Comparison of ENCODE assay signal across 9 mouse cellular contexts in the genomic region with DNA sequence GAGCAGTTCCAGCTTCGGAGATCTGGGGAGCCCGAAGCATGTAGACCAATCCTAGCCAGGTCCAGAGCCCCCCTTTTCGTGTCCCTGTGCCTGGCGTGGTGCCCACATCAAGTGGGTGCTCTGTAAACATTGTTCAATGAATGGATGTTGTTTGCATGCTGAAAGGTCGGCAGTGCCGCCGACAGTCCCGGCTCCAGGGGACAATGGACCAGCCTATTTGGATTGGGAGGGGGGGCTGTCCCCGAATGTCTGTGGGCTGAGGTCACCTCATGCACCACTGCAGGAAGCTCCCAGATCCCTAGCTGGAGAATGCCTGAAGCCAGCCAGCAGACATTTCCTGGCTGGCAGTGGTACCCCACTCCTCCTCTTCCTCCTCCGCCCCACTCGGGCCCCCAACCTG. TPM values are rescaled to one million over a fixed set of nuclear protein-coding genes. Genes with fewer than 3 reads are reported as not detected.
DNase-seq lines count a peak whose midpoint lies in the region.
"Had no signal": no experiment of that assay in that cellular context is flagged by ENCODE, and none has a peak within 500 bp of the region (broad histone marks: within the 10 kb centered on the region; RNA-seq: fewer than 3 reads in every experiment).

No protein-coding gene starts in this region.

- H3K36me3 ChIP-seq in heart, embryonic 10.5 days = no peaks in the 10 kb centered on the region

- H3K27ac ChIP-seq in heart, embryonic 10.5 days = peak overlapping the region; percentile 75

- DNase-seq in layer of hippocampus, adult 8-10 months (ENCODE audit: low spot score in 2 of 2) = peak; percentile 19 to 42
- no peak for DNase-seq in layer of hippocampus, postnatal 25 days (ENCODE audit: extremely low spot score in 1 of 2, low spot score in 1 of 2)
- no peak for DNase-seq in heart, embryonic 10.5 days (ENCODE audit: low spot score)
- DNase-seq in kidney, adult 18-20 months = peak; percentile 13
- DNase-seq in lung, postnatal 10 days = peak; percentile 92
- no peak for DNase-seq in spleen, adult 18-20 months
- DNase-seq in right cerebral cortex, postnatal 10 days (ENCODE audit: low spot score in 2 of 2) = no peak
- DNase-seq in adrenal gland, postnatal 4 days (ENCODE audit: low spot score in 2 of 2) = no peak

- no peak overlapping the region for H3K4me3 ChIP-seq in heart, embryonic 10.5 days

- peaks cover 28% of the 10 kb centered on the region for H3K4me1 ChIP-seq in heart, embryonic 10.5 days

- 58% methylated on average over 11 of the region's 11 CpGs for WGBS in heart, embryonic 10.5 days

- H3K9me3 ChIP-seq in heart, embryonic 10.5 days = no peaks in the 10 kb centered on the region

- H3K27me3 ChIP-seq in heart, embryonic 10.5 days (ENCODE audit: insufficient read depth, poor library complexity, severe bottlenecking) = no peaks in the 10 kb centered on the region

RNA-seq across cellular contexts. Expression of gene Lctl, which starts 22.9 kb away (rescaled TPM):
- total RNA-seq in layer of hippocampus, adult 8-10 months (2022) = under 1 TPM in 1 of 4 experiments, not detected in 3; 0.76 TPM
- total RNA-seq in layer of hippocampus, postnatal 25 days (2021) = not detected
- polyA plus RNA-seq in heart, embryonic 10.5 days (2016; fragmentation: Nextera tagmentation; extraction: Ambion mirVana) = not detected in 2 replicates
- total RNA-seq in adrenal gland, postnatal 4 days (2021) = 1 to 10 TPM in 1 of 2 experiments, under 1 TPM in 1; 0.87 to 1.1 TPM
- polyA plus RNA-seq: intestine, embryonic 14.5 days had no signal

Comparison
In these comparisons a context has a peak if more than half of its experiments do, and no peak if none do; other contexts are left out.
1. DNase-seq: peak in layer of hippocampus, adult 8-10 months (2 of 2), kidney, adult 18-20 months (single experiment) and lung, postnatal 10 days (single experiment); none in layer of hippocampus, postnatal 25 days (0 of 2), heart, embryonic 10.5 days (single experiment), spleen, adult 18-20 months (0 of 2), right cerebral cortex, postnatal 10 days (0 of 2) and adrenal gland, postnatal 4 days (0 of 2).